Mouse (Mus musculus): ENCODE data around the gene Mep1a. TPM values are rescaled to one million over a fixed set of nuclear protein-coding genes. Genes with fewer than 3 reads are reported as not detected.
"Not testable (repeated sequence)": the region's sequence is repeated elsewhere in the genome, so short reads cannot be mapped to it uniquely, and the experiment has no call there.

Mep1a gene
- total RNA-seq, 2 experiments from 2014 or later, result not detected

DNA sequence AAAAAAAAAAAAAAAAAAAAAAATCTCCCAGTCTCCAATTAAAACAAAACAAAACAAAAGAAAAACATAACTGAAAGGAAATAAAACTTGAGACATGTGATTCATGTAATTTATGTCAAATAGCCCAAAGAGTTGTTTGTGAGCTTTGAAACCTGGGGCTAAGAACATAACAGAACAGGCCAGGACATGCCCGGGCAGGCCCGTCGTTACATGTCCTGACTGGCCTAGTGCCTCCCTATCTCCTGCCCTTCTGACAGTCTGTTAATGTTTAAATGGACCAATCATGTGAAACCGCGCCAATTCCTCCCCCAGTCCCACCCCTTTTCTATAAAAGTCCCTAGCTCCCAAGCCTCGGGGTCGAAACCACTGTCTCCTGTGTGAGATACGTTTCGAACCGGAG lies 12.2 kb downstream of the Mep1a start:
- DNase-seq (ENCODE audit: low spot score in 2 of 2); intact Hi-C loops (cut with DNase I): not testable (repeated sequence)

- no peak for DNase-seq (ENCODE audit: low spot score in 2 of 2)
- intact Hi-C loops (cut with DNase I), result no loop called here
Observed at GRCm38 (mm10) chr17:43488439-43489151, 14.0 kb downstream of the Mep1a start.

GRCm38 (mm10) chr17:43485982-43486381 lies 16.6 kb downstream of the Mep1a start:
- intact Hi-C loops (cut with DNase I), result no loop called here
- DNase-seq (ENCODE audit: low spot score in 2 of 2), result no peak

DNA sequence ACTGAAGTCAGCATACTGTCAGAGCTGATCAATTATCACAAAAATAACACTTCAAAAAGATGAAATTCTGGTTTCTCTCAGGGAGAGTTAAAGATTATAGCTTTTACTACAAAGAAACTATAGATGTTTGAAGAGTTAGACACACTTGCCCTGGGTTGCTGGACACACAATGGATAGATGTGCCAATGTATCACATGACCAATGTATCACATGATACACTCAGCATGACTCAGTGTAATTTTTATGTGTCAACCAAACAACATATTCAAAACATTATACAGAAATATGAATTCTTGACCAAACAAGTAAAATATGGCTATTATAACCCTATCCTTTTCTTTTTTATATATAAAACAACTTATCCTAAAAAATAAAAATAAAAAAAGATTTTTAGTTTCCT lies 25.0 kb downstream of the Mep1a start:
- intact Hi-C loops (cut with DNase I), result no loop called here
- no peak for DNase-seq (ENCODE audit: low spot score in 2 of 2)

GRCm38 (mm10) chr17:43474775-43475174 lies 27.8 kb downstream of the Mep1a start:
- DNase-seq (ENCODE audit: low spot score in 2 of 2), result no peak
- intact Hi-C loops (cut with DNase I), result no loop called here

DNA sequence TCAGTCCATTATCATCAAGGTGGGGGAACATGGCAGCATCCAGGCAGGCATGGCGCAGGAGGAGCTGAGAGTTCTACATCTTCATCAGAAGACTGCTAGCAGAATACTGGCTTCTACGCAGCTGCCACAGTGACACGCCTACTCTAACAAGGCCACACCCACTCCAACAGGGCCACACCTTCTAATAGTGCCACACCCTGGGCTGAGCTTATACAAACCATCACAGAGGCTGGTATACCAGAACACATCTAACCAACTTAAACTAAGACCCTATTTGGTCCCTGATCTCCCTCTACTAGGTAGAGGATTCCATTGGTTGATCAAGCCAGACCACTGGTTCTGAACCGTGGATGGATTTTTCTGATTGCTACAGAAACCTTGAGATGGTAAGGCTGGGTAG lies 30.1 kb downstream of the Mep1a start:
- DNase-seq (ENCODE audit: low spot score in 2 of 2), result no peak
- intact Hi-C loops (cut with DNase I), result no loop called here

GRCm38 (mm10) chr17:43470039-43470438 lies 32.6 kb downstream of the Mep1a start:
- intact Hi-C loops (cut with DNase I), result no loop called here
- DNase-seq (ENCODE audit: low spot score in 2 of 2), result no peak

DNA sequence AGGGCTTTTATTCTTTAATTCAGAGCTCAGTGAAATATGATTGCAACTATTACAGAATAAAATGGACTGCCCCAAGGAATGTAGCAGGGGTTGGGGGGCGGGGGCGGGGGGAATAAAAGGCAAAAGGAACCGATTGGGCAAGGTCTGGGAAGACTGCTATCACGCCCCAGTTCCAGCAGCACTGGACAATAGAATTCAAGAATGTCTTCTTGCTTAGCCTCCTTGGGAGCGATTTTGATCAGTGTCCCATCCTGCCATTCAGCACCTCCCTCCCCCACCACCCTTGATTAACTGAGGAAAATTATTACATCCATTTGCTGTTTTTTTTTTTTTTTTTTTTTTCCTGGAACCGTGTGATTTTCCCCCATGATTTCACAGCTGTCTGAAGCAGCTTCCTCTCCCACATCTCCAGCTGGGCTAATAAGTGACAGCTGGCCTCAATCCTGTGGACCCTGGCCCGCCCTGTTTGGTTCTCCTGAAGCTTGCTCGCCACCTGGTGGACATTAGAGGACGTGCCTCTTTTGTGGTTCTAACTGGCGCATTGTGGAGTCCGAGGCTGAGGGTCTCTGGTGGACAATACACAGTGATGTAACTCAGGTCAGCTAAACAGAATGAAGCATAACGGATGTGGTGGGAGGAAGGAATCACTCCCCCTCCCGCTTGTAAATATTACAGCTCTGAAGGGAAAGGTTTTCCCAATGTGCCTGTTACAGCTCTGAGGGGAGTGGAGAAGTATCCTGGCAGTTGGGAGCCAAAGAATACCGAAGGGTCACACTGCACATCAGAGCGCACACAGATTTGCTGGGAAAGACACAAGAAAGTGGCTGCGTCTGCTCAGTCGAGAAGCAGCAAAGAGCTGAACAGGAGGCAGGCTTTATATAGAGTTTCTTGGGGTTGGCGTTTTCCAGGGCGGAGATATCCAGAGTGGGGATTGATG lies 42.1 kb downstream of the Mep1a start:
- intact Hi-C loops (cut with DNase I), result loop anchor here (1.0 kb wide), 1 partner anchor 195 kb away; no protein-coding TSS in a partner anchor
- DNase-seq (ENCODE audit: low spot score in 2 of 2), result peak; percentile 67 to 75

- DNase-seq (ENCODE audit: low spot score in 2 of 2), result no peak
- intact Hi-C loops (cut with DNase I), result loop anchor here (1.0 kb wide), 1 partner anchor 194 kb away; no protein-coding TSS in a partner anchor
Observed at GRCm38 (mm10) chr17:43459737-43460230, 42.8 kb downstream of the Mep1a start.

- intact Hi-C loops (cut with DNase I), result loop anchor here (1.0 kb wide), 1 partner anchor 132 kb away; no protein-coding TSS in a partner anchor
- peak; percentile 78 to 79 for DNase-seq (ENCODE audit: low spot score in 2 of 2)
Observed at GRCm38 (mm10) chr17:43458598-43458997, 44.0 kb downstream of the Mep1a start.

DNA sequence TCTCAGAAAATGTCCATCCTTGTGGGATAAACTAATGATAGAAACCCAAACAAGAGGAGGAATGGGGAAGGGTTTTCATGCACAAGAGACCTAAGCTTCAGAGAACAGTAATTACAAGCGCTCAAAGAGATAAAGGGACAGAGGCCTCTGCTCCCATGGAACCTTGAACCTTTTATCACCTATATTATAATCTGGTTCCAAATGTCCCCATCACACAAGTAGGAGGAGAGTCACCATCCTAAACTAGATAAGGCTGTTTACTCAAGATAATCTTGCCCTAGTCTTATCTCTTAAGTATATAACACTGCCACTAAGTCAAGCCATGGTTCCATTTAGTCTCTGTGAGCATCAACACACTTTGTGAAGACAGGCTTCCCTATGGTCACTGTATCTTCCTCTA lies 51.4 kb downstream of the Mep1a start:
- no peak for DNase-seq (ENCODE audit: low spot score in 2 of 2)
- intact Hi-C loops (cut with DNase I), result no loop called here

DNA sequence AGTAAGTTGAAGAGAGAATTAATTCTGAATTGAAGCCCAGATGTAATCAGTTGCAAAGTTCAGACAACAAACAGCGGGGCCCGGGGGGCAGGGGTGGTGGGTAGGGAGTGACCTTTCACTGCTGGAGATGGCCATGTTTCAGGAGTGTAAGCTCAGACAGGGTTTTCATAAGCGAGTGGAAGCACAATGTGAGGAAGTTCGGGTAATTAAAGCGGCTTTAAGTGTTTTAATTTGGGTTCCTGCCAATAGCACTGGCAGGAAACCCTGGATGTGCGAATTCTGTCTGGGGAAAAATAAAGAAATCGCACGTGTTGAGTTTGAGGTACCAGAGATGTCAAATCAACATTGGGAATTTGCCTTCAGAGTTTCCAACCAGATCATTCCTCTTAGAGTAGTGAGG lies 68.1 kb downstream of the Mep1a start:
- no peak for DNase-seq (ENCODE audit: low spot score in 2 of 2)
- intact Hi-C loops (cut with DNase I), result no loop called here

- intact Hi-C loops (cut with DNase I), result no loop called here
- no peak for DNase-seq (ENCODE audit: low spot score in 2 of 2)
Observed at GRCm38 (mm10) chr17:43431692-43432091, 70.9 kb downstream of the Mep1a start.

Other genes starting within 250 kb of the Mep1a start
- gene Adgrf1, start 232.5 kb downstream of the Mep1a start, total RNA-seq (2021), result not detected
- gene Adgrf5, start 142.4 kb downstream of the Mep1a start, total RNA-seq (2021), result 10 to 100 TPM; 29.3 to 33.3 TPM
- gene Ankrd66, start 40.8 kb upstream of the Mep1a start, total RNA-seq (2021), result not detected
- gene Pla2g7, start 65.3 kb upstream of the Mep1a start, total RNA-seq (2021), result 10 to 100 TPM; 60.4 to 65.9 TPM
- gene Tdrd6, start 127.5 kb upstream of the Mep1a start, total RNA-seq (2021), result under 1 TPM; 0.38 to 0.40 TPM
- 10 to 100 TPM; 40.2 to 42.5 TPM for gene Slc25a27, start 164.4 kb upstream of the Mep1a start, total RNA-seq (2021)
- 1 to 10 TPM; 1.7 to 2.2 TPM for gene Cyp39a1, start 164.6 kb upstream of the Mep1a start, total RNA-seq (2021)

Data from left cerebral cortex, postnatal 14 days (tissue).